Mouse (Mus musculus) right cerebral cortex, postnatal 25 days (tissue): Measurements from ENCODE around the gene C1d.
"Not testable (repeated sequence)": the region's sequence is repeated elsewhere in the genome, so short reads cannot be mapped to it uniquely, and the experiment has no call there.

Source experiments
- DNase-seq: peaks from one replicate; pipeline ENCODE4 v3.0.0; 2022

Gene C1d

GRCm38 (mm10) chr11:17257443-17257842, at the start of gene C1d:
C1d (plus strand) TSS chr11:17257579.
- DNase-seq, result peak; percentile 94

DNA sequence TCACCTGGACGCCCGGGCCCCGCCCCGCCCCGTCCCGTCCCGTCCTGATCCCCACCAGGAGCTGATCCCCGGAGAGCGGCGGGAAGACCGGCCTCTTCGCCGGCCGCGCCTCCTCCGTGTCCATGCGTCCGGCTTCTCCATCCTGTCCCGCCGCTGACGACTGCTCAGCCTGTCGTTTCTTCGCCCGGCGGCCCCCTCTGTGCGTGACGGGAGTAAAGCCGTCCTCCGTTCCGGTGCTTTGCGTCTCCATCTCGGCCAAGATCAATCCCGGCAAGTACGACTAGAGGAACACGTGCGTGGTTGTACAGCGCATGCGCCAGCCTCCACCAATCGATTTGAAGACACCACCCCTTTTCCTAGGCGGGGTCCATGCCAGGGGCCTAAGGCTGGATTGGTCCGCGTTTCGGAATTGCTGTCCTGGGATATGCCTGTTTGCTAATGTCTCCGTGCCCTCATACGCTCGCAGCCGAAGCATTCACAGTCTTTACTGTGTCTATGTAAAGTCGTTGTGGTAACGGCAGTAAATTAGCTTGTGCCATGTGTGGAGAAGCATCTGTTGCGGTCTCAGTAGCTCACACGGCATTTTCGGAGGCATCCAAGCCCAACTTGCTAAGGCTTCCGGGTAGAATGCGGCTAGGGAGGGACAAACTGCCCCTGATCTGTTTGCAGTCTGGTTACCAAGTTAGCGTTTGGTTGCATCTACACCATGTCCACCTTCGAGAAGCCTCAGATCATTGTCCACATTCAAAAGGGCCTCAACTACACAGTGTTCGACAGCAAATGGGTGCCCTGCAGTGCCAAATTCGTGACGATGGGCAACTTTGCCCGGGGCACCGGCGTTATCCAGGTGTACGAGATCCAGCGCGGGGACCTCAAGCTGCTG, 45.9 kb upstream of the C1d start, which contains the start of gene Pno1:
Gene Pno1, minus strand, starts transcription at position 311 of the 883 bp plus-strand sequence.
- peak; percentile 94 for DNase-seq

DNA sequence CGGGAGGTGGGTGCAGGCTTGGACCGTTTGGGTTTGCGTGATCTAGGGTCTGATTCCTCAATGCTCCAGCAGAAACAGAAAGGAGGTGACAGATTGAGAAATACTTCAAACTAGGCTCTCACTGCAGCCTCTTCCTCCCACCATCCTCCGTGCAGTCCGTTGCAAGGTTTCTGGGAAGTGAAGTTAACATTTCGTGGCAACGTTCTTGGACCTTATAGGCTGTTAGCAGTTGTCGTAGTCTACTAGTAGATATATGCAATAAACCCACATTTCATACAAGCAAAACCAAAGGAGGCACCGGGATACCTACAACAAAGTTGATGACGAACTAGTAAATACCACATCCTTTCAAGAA, 45.3 kb upstream of the C1d start:
- no peak for DNase-seq

DNA sequence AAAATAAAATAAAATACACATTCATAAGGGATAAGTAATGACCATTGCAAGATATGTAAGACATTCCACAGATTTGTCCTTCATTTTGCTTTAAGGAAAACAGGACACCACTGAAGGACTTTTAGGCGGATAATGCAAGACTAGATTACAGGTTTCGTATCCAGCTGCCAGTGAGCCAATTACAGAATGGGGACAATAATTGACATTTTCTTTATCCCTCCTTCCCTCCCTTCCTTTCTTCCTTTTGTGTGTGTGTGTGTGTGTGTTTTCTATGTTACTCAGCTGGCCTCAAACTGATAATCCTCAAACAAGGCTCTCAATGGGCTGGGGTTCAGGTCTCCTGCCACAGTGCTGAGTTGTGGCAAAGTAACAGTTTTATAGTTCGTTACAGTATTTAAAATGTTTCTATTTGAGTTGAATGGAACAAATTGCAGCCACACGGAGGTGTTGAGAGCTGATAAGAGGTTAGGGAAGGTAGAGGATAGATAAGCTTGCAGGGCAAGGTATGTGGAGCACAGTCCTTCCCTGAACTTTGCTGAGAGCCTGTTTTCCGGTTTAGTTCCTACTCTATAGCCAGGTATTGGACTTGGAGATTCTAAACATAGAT, 44.4 kb upstream of the C1d start:
- DNase-seq, result no peak

DNA sequence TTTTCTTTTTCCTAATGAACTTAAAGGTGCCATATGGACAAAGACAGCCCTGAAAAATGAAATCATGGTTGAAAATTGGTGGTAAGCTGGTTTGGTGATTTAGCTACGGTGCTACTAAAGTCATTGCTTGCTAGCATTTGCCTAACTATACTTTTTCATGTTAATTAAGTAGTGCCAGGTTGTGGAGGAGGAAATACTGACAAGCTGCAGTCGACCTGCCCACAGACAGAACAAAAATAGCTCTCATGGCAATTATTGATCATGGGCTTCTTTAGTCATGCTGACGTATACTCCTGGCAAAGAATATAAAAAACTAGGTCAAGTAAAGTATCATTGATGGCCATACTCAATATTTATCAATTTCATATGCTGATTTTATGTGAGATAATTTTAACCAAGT, 41.9 kb upstream of the C1d start:
- DNase-seq, result no peak

GRCm38 (mm10) chr11:17221126-17221525, 36.3 kb upstream of the C1d start:
- no peak for DNase-seq

GRCm38 (mm10) chr11:17232792-17233191, 24.6 kb upstream of the C1d start:
- DNase-seq, result no peak

- no peak for DNase-seq
These were observed 20.8 kb upstream of the C1d start for GRCm38 (mm10) chr11:17236449-17237037.

GRCm38 (mm10) chr11:17238598-17238997, 18.8 kb upstream of the C1d start:
- not testable (repeated sequence) for DNase-seq

GRCm38 (mm10) chr11:17248715-17249114, 8.7 kb upstream of the C1d start:
- no peak for DNase-seq

DNA sequence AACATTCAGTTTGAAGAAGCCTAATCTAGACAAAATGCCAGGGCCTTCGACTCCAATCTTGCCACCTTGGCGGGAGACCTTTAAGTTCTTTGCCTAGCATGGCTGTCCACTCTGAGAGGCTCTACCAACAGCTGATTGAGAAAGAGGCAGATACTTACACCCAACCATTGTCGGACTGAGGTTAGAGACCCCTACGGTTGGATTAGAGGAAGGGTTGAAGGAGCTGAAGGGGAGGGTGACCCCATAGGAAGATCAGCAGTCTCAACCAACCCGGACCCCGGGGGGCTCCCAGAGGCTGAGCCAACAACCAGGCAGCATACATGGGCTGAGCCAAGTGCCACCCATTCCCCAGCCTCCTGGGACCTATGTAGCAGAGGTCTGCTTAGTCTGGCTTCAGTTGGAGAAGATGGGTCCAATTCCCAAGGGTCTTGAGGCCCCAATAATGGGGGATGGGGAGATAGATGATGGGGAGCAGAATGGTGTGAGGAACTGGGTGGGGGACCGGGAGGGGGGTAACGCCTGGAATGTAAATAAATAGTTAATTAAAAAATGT, 490 bp upstream of the C1d start:
- DNase-seq, result peak; percentile 10

- no peak for DNase-seq
These were observed 482 bp downstream of the C1d start for GRCm38 (mm10) chr11:17257861-17258260.

DNA sequence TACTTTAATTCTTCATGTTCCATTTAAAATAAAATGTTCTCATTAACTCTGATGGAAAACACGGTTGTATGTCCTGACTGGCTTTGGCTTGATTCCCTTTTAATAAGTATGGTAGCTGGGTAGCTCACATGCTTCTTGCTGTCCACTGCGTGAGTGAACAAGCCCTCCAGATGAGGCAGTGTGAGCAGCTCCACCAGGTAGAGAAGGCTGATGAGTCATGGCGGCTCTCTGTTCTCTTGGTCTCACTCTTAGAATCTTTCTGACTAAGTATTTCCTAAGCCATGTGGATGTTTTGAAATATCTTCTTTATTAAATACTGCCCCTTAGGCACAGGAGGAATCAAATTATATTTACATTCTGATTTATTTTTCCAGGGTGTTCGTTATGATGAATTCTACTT, 9.8 kb downstream of the C1d start:
- no peak for DNase-seq

DNA sequence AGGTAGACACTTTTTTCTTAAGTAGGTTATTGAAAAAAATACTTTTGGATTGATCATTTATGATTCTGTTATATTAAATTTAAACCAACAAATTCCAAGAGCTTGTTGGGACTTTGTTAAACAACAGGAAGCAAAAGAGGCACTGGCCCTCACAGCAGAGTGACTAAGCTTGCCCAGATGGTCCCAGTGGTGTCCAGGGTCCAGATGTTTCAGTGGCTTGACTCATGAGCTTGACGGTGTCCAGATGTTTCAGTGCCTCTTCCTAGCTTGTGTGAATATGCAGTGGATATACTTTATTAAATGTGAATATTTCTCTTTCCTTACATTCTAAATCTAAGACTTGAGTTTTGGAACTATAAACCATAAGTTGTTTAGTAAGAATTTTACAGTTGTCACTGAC, 11.4 kb downstream of the C1d start:
- no peak for DNase-seq

- peak; percentile 8 for DNase-seq
These were observed 22.6 kb downstream of the C1d start for GRCm38 (mm10) chr11:17279959-17280358.

GRCm38 (mm10) chr11:17284055-17284454, 26.7 kb downstream of the C1d start:
- no peak for DNase-seq

GRCm38 (mm10) chr11:17288884-17289283, 31.5 kb downstream of the C1d start:
- DNase-seq, result no peak

- peak; percentile 30 for DNase-seq
These were observed 48.9 kb downstream of the C1d start for GRCm38 (mm10) chr11:17306007-17306891.

DNA sequence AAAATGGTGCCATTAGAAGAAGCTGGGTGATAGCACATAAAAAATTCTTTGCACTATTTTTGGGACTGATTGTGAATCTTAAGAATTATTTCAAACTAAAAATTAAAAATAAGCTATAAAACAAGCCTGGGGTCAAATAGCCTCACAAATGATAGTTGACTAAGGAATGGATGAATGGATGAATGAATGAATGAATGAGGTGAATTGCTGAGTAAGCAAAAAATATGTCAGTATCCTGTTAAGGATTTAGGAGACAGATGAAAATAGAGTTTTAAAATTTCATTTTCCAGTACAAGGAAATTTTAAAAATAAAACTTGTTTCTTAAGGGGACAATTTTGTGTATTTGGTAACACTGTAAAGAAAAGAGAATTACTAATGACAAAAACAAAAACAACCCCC, 50.1 kb downstream of the C1d start:
- no peak for DNase-seq
